Mouse (Mus musculus) midbrain, embryonic 12.5 days (tissue): ENCODE data around the gene Klhl2. TPM values are rescaled to one million over a fixed set of nuclear protein-coding genes. Genes with fewer than 3 reads are reported as not detected.

Source experiments
- ATAC-seq: fragments of 200-750 bp; cut with Nextera tagmentation; 2 replicates; pipeline ENCODE4 v1.8.0; 2017; ENCODE audit warnings: low read depth, moderate TSS enrichment, moderate library complexity; ENCODE audit not compliant: low FRiP score
- H3K27ac ChIP-seq: fragments of 300-500 bp; sonication (generic); replicated peaks from 2 replicates; pipeline ENCODE4 v1.5.1; 2016; ENCODE audit warnings: mild to moderate bottlenecking
- H3K27me3 ChIP-seq: fragments of 300-500 bp; sonication (generic); 2 replicates; pipeline ENCODE4 v1.6.1; 2016; ENCODE audit warnings: mild to moderate bottlenecking
- H3K36me3 ChIP-seq: fragments of 300-500 bp; sonication (generic); 2 replicates; pipeline ENCODE4 v1.6.1; 2016
- H3K4me1 ChIP-seq: fragments of 300-500 bp; sonication (generic); 2 replicates; pipeline ENCODE4 v1.6.1; 2016
- H3K4me2 ChIP-seq: fragments of 300-500 bp; sonication (generic); replicated peaks from 2 replicates; pipeline ENCODE4 v1.6.1; 2016; ENCODE audit warnings: mild to moderate bottlenecking, moderate library complexity
- H3K4me3 ChIP-seq: fragments of 300-500 bp; sonication (generic); 2 replicates; pipeline ENCODE4 v1.5.1; 2016; ENCODE audit warnings: mild to moderate bottlenecking
- H3K9ac ChIP-seq: fragments of 300-500 bp; sonication (generic); replicated peaks from 2 replicates; pipeline ENCODE4 v1.6.1; 2016; ENCODE audit warnings: mild to moderate bottlenecking, moderate library complexity
- H3K9me3 ChIP-seq: fragments of 300-500 bp; sonication (generic); 2 replicates; pipeline ENCODE4 v1.6.1; 2016; ENCODE audit warnings: mild to moderate bottlenecking
- WGBS: fragments of 180-500 bp; shearing (Covaris S2); methylation state at CpG from one replicate; pipeline ENCODE4 v1.1.7; 2016; 5-methylcytosine and 5-hydroxymethylcytosine counted together
- polyA plus RNA-seq: library from polyadenylated mRNA; unstranded; fragments of >200 nt; fragmentation: Nextera tagmentation; extraction: Ambion mirVana; gene quantifications from 2 replicates; pipeline ENCODE4 v1.2.1, GENCODE M21; 2016

Gene Klhl2
- polyA plus RNA-seq, 1 experiment from 2014 or later, result 24.3 TPM

DNA sequence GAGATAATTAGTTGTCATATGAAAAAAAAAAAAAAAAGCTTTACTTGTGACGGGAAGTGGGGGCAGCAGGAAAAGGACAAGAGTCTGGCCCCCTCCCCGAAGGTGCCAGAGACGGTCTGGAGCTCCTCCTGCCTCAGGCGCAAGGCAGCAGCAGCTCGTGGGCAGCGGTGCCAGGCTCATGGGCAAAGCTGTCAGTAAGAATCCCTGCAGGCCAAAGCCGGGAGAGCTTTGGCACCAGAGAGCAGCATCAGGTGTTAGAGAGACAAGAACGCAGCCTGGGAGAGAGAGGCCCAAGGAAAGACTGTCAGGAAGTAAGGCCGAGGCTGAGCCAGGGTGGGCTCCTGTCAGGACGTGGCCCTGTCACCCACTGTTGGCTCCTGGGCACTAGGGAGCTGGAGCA is 22.5 kb downstream of the Klhl2 start:
- ATAC-seq, result no peak
- H3K9me3 ChIP-seq, result no peaks in the 10 kb centered on the region
- no peak overlapping the region for H3K4me3 ChIP-seq
- H3K27ac ChIP-seq, result no peak overlapping the region
- peaks cover 6% of the 10 kb centered on the region for H3K4me1 ChIP-seq
- WGBS, result 90% methylated on average over 10 of the region's 10 CpGs
- no peak overlapping the region for H3K9ac ChIP-seq
- no peak overlapping the region for H3K4me2 ChIP-seq
- H3K27me3 ChIP-seq, result no peaks in the 10 kb centered on the region
- peaks cover 47% of the 10 kb centered on the region for H3K36me3 ChIP-seq

DNA sequence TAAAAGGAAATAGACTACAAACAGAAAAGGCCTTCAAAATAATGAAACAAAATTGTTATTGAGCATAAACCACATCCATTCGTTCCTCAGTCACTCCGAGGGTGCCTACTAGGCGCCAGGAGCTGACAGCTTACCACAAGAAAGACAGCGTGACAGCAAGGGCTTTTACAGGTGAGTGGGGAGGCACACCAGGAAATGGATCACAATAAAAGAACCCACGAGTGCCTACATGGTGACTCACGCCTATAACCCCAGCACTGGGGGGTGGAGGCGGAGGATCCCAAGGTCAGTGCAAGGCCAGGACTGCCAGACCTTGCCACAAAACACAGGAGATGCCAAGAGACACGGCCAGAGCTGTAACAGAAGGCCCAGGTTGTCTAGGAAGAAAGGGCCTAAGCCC is 23.4 kb downstream of the Klhl2 start:
- Histone ChIP-seq H3K4me3 (no peak overlapping the region), H3K36me3 (peaks cover 44% of the 10 kb centered on the region), H3K27ac (no peak overlapping the region), H3K27me3 (no peaks in the 10 kb centered on the region), H3K4me1 (0 out of 2 replicates have a peak, but pooled peaks cover 2% of the 10 kb centered on the region), H3K9me3 (no peaks in the 10 kb centered on the region), H3K4me2 (no peak overlapping the region), H3K9ac (no peak overlapping the region)
- no peak for ATAC-seq
- WGBS, result 86% methylated on average over 8 of the region's 8 CpGs

DNA sequence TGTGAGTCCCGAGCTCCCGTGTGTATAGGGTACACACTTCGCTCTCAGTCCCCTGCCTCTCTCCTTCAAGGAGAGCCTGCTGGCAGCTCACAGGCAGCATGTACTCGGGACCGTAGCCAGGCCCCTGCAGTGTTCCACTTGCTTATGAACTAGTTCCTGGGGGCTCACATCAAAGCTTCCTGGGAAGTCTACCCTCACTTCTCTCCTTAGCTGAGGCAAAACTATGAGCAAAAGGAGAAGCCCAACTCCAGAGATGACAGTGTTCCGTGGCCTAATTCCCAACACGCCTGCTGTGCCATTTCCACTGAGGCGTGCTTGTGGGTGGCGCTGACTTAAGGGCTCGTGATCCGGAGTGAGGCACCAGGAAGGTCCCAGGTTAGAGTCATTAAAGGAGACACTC is 25.9 kb downstream of the Klhl2 start:
- WGBS, result 84% methylated on average over 11 of the region's 11 CpGs

DNA sequence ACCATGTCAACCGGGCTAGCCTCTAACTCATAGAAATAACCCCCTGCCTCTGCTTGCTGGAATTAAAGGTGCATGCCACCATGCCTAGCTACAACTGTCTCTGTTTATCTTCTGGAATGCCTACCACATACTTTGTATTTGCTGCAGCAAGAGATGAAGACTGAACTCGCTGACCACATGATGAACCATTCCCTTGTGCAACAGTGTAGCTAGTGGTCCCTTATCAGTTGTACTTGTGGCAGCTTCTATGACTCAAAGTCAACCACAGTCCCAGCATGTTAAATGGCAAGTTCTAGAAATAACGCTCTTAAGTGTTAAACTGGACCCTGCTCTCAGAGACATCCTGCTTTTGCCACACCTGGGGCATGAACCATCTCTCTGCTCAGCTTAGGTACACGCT is 28.9 kb downstream of the Klhl2 start:
- Histone ChIP-seq H3K27ac (no peak overlapping the region), H3K36me3 (0 out of 2 replicates have a peak, but pooled peaks cover 13% of the 10 kb centered on the region), H3K4me3 (no peak overlapping the region), H3K4me2 (no peak overlapping the region), H3K9me3 (no peaks in the 10 kb centered on the region), H3K27me3 (no peaks in the 10 kb centered on the region), H3K9ac (no peak overlapping the region), H3K4me1 (0 out of 2 replicates have a peak, but pooled peaks cover 2% of the 10 kb centered on the region)
- ATAC-seq, result no peak
- WGBS, result 95% methylated on average over 4 of the region's 4 CpGs

More for the DNA sequence above, 25.9 kb downstream of the Klhl2 start:
- ATAC-seq, result no peak
- H3K27me3 ChIP-seq, result no peaks in the 10 kb centered on the region
- no peak overlapping the region for H3K27ac ChIP-seq
- H3K36me3 ChIP-seq, result peaks cover 24% of the 10 kb centered on the region
- H3K9ac ChIP-seq, result no peak overlapping the region
- H3K4me2 ChIP-seq, result no peak overlapping the region
- H3K9me3 ChIP-seq, result no peaks in the 10 kb centered on the region
- H3K4me1 ChIP-seq, result 0 out of 2 replicates have a peak, but pooled peaks cover 2% of the 10 kb centered on the region
- no peak overlapping the region for H3K4me3 ChIP-seq

DNA sequence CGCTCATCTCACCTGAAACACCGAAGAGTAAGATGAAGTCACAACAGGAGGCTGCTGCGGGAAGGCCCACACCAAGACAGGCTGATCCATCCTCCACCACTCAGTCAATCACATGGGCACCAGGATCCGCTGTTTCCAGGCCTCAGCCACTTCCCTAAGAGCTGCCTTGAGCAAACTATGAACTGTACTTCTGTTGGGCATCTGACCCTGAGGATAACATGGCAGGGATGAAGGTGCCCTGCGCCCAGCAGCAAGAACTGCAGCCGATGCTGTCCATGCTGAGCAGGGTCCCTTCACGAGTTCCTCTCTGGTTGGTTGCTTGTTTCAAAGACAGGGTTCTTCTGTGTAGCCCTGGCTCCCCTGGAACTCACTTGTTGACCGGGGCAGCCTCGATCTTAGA is 38.0 kb downstream of the Klhl2 start:
- Histone ChIP-seq H3K4me1 (no peaks in the 10 kb centered on the region; the same call in 1 of the 2 replicates), H3K4me2 (no peak overlapping the region), H3K9me3 (no peaks in the 10 kb centered on the region), H3K36me3 (peaks cover 14% of the 10 kb centered on the region), H3K9ac (no peak overlapping the region), H3K27ac (no peak overlapping the region), H3K4me3 (no peak overlapping the region), H3K27me3 (no peaks in the 10 kb centered on the region)
- 97% methylated on average over 9 of the region's 9 CpGs for WGBS
- ATAC-seq, result no peak

DNA sequence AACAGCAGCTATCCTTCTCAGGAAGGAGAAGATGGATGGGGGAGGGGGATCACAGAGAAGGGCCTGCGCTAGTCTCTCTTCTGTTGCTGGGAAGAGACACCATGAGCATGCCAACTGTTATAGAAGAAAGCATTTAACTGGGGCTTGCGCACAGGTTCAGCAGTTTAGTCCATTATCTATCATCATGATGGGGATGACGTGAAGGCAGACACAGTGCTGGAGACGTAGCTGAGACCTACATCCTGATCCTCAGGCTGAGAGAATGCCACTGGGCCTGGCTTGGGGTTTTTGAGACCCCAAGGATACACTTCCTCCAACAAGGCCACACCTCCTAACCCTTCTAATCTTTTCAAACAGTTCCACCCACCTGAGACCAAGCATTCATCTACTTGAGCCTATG is 38.7 kb downstream of the Klhl2 start:
- no peaks in the 10 kb centered on the region; the same call in 1 of the 2 replicates for H3K4me1 ChIP-seq
- ATAC-seq, result peak; percentile 30; the same call in 1 of the 2 replicates
- no peak overlapping the region for H3K27ac ChIP-seq
- WGBS, result 84% methylated on average over 4 of the region's 4 CpGs
- no peak overlapping the region for H3K4me3 ChIP-seq
- no peak overlapping the region for H3K4me2 ChIP-seq
- no peaks in the 10 kb centered on the region for H3K9me3 ChIP-seq
- no peak overlapping the region for H3K9ac ChIP-seq
- H3K27me3 ChIP-seq, result no peaks in the 10 kb centered on the region
- peaks cover 14% of the 10 kb centered on the region for H3K36me3 ChIP-seq

DNA sequence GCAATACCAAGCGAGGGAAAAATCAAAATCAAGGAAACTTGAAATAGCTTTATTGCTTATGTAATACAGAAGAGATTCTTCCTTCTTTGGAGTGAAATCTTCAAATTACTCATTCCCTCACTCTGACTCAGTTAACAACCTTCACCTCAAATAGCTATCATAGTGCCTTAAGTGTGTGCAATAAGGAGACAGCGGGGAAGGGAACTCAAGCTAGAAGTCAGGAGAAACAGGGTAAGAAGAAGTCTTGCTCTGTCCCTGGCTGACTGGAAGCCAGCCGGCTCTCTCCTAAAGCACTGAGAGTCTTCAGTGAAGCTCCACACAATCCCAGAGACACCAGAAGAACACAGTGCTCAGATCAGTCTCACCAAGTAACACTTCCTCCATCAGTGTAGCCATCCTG is 43.3 kb downstream of the Klhl2 start:
- H3K27ac ChIP-seq, result no peak overlapping the region
- 92% methylated on average over 3 of the region's 3 CpGs for WGBS
- no peaks in the 10 kb centered on the region for H3K27me3 ChIP-seq
- no peak overlapping the region for H3K4me2 ChIP-seq
- peaks cover 7% of the 10 kb centered on the region for H3K36me3 ChIP-seq
- H3K4me1 ChIP-seq, result no peaks in the 10 kb centered on the region; the same call in 1 of the 2 replicates
- H3K9ac ChIP-seq, result no peak overlapping the region
- ATAC-seq, result no peak
- no peaks in the 10 kb centered on the region for H3K9me3 ChIP-seq
- H3K4me3 ChIP-seq, result no peak overlapping the region

DNA sequence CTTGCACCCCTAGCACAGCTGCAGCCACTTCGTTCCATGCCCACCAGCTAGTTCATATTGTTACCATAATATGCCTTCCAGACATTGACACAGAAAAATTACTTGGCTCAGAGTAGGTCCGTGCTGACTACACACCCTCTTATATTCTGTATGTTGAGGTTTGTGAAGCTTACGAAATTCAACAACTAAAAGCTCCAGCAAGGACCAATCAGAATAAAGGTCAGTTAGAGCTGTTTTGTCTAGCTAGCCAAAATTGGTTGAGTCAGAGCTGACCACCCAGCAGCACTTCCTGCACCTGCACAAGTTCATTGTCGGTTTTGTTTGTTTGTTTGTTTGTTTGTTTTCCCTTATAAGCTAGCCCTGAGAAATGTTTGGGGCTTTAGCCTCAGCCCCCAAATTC is 44.8 kb downstream of the Klhl2 start:
- 89% methylated on average over 4 of the region's 4 CpGs for WGBS
- Histone ChIP-seq H3K4me2 (no peak overlapping the region), H3K36me3 (no peaks in the 10 kb centered on the region), H3K4me1 (no peaks in the 10 kb centered on the region; the same call in 1 of the 2 replicates), H3K4me3 (no peak overlapping the region), H3K9ac (no peak overlapping the region), H3K9me3 (no peaks in the 10 kb centered on the region), H3K27ac (no peak overlapping the region), H3K27me3 (no peaks in the 10 kb centered on the region)
- ATAC-seq, result no peak

DNA sequence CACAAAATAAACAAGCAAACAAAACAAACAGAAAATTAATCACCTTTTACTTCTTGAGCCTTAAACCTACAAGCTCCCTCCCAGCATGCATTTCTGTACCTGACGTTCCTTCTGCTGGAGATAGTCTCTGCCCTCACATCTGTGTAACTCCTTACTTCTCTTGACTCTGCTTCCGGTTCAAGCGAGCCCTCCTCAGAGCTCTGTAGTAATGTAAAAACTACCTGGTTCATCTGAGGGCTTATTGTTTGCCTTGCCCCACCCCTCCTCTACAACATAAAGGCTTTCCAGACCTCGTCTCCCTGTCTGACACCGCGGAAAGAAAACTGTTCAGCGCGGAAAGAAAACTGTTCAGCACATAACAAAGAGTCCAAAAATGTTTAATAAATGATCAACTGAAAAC is 50.5 kb downstream of the Klhl2 start:
- H3K36me3 ChIP-seq, result no peaks in the 10 kb centered on the region
- no peak overlapping the region for H3K27ac ChIP-seq
- no peaks in the 10 kb centered on the region for H3K9me3 ChIP-seq
- 91% methylated on average over 8 of the region's 8 CpGs for WGBS
- H3K9ac ChIP-seq, result no peak overlapping the region
- no peak for ATAC-seq
- no peak overlapping the region for H3K4me3 ChIP-seq
- no peaks in the 10 kb centered on the region for H3K27me3 ChIP-seq
- H3K4me1 ChIP-seq, result no peaks in the 10 kb centered on the region
- H3K4me2 ChIP-seq, result no peak overlapping the region

DNA sequence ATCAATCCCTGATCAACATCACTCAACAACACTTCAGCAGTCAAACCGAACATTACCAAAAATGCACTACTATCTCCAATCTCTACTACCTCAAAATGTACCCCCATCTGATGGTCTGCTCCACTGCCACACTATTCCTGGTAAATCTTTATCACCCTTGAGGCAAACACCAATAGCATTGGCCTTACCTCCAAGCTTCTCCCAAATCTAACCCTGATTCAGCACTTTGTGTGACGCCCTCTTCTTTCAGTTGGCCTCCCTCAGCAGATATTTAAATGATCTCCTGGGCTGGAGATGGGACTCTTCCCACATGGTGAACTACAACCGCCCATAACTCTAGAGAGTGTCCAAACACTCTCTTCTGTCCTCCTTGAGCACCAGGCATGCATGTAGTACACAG is 51.3 kb downstream of the Klhl2 start:
- Histone ChIP-seq H3K4me2 (no peak overlapping the region), H3K9me3 (no peaks in the 10 kb centered on the region), H3K27ac (no peak overlapping the region), H3K27me3 (no peaks in the 10 kb centered on the region), H3K4me1 (no peaks in the 10 kb centered on the region), H3K4me3 (no peak overlapping the region), H3K9ac (no peak overlapping the region), H3K36me3 (no peaks in the 10 kb centered on the region)
- no peak for ATAC-seq
- 91% methylated on average over 3 of the region's 3 CpGs for WGBS

DNA sequence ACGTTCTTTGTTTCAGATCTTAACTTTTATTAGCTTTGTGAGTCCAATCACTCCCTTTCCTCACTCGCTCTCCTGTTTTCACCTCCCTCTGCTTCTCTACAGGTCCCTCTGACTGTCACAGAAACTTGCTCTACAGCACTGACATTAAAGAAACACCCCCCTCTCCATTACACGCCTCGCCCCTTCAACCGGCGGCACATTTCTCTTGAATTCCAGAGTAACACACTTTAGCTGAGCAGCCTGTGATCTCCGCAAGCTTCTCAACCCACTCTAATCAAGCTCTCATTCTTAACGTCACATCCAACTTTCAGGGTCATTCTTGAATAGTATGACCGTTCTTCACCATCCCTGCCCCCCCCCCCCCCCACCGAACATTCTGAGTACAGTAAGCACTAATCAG is 52.1 kb downstream of the Klhl2 start:
- H3K9ac ChIP-seq, result no peak overlapping the region
- H3K4me2 ChIP-seq, result no peak overlapping the region
- H3K27me3 ChIP-seq, result no peaks in the 10 kb centered on the region
- H3K4me3 ChIP-seq, result no peak overlapping the region
- no peaks in the 10 kb centered on the region for H3K9me3 ChIP-seq
- no peaks in the 10 kb centered on the region for H3K4me1 ChIP-seq
- no peaks in the 10 kb centered on the region for H3K36me3 ChIP-seq
- ATAC-seq, result no peak
- 95% methylated on average over 10 of the region's 10 CpGs for WGBS
- no peak overlapping the region for H3K27ac ChIP-seq

DNA sequence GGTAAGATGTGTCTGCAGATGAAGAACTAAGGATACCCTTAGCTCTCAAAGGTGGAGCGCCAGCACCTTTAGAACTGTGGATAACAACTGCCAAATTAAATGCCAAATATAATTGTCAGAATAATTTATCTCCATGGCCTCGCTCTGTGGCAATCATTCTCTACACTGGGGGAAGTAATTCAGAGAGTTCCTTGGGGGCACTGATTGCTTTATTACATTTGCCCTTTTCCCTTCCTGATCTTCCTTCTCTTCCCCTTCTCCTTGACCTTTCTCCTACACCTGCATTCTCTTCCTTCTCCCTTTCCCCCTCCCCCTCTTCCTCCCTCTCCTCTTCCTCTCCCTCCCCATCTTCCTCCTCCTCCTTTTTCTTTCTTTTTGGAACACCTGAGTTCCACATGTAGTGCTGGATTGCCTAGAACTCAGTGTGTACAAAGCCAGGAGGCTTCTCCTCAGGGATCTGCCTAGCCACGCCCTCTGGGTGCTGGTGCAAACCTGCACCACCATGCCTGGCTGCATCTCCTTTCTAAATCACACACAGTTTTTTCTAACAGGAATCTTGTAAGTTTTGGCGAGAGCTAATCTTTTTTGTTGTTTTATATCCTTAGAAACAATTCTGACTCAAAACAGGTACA is 58.5 kb downstream of the Klhl2 start:
- no peaks in the 10 kb centered on the region for H3K27me3 ChIP-seq
- no peak for ATAC-seq

DNA sequence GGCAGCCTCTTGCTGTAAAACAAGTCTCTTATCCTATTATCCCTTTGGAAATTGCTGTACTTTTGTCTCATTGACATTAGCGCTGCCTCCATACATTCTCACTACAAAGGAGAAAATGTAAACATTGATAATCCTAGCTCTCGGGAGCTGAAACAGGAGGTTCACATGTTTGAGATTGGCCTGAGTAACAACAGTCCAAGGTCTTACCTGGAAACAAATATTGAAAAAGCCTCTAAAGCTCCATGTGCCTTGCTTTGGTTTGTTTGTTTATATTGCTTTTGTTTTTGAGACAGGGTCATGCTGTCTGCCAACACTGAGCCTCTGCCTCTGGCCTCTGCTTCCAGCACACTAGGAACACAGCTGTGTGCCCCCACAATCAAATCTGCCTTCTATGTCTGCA is 59.4 kb downstream of the Klhl2 start:
- no peaks in the 10 kb centered on the region for H3K4me1 ChIP-seq
- ATAC-seq, result no peak

More for the DNA sequence above, 58.5 kb downstream of the Klhl2 start:
- Histone ChIP-seq H3K27ac (no peak overlapping the region), H3K9ac (no peak overlapping the region), H3K36me3 (no peaks in the 10 kb centered on the region), H3K4me3 (no peak overlapping the region), H3K9me3 (no peaks in the 10 kb centered on the region), H3K4me2 (no peak overlapping the region), H3K4me1 (no peaks in the 10 kb centered on the region)
- 85% methylated on average over 4 of the region's 4 CpGs for WGBS

More for the DNA sequence above, 59.4 kb downstream of the Klhl2 start:
- Histone ChIP-seq H3K4me3 (no peak overlapping the region), H3K9me3 (no peaks in the 10 kb centered on the region), H3K4me2 (no peak overlapping the region), H3K27ac (no peak overlapping the region), H3K9ac (no peak overlapping the region), H3K27me3 (no peaks in the 10 kb centered on the region), H3K36me3 (no peaks in the 10 kb centered on the region)
- 43% methylated on average over 2 of the region's 2 CpGs for WGBS
